Mouse (Mus musculus): ENCODE measurements around the gene Ccdc181.

- no peak for TF ChIP-seq CTCF (conservative IDR thresholded peaks at IDR 0.05 in 1 of 2, IDR thresholded peaks at IDR 0.05 in 1 of 2; ENCODE audit: low read depth in 2 of 2, low read length in 2 of 2)
- TF ChIP-seq HCFC1 (IDR thresholded peaks at IDR 0.05; ENCODE audit: low read depth, low read length), result no peak
- TF ChIP-seq UBTF (IDR thresholded peaks at IDR 0.05; ENCODE audit: low read depth, low read length), result no peak
- TF ChIP-seq POLR2A (IDR thresholded peaks at IDR 0.05; ENCODE audit: low read depth, low read length), result no peak
- TF ChIP-seq ZNF384 (IDR thresholded peaks at IDR 0.05; ENCODE audit: low read depth, low read length), result no peak
- no peak for TF ChIP-seq ZKSCAN1 (IDR thresholded peaks at IDR 0.05; ENCODE audit: borderline replicate concordance, low read depth, low read length)
- no peak for TF ChIP-seq SMC3 (IDR thresholded peaks at IDR 0.05; ENCODE audit: low read depth, low read length)
- no peak for TF ChIP-seq SIN3A (IDR thresholded peaks at IDR 0.05; ENCODE audit: low read length)
- TF ChIP-seq E2F4 (IDR thresholded peaks at IDR 0.05; ENCODE audit: insufficient replicate concordance, low read depth, low read length), result no peak
- TF ChIP-seq RCOR1 (conservative IDR thresholded peaks at IDR 0.05; ENCODE audit: low read depth, low read length), result no peak
- TF ChIP-seq USF2 (conservative IDR thresholded peaks at IDR 0.05; ENCODE audit: low read depth, low read length), result no peak
- no peak for TF ChIP-seq USF1 (IDR thresholded peaks at IDR 0.05; ENCODE audit: low read depth, low read length)
- TF ChIP-seq POLR2AphosphoS2 (IDR thresholded peaks at IDR 0.05; ENCODE audit: low read depth, low read length), result no peak
- TF ChIP-seq NRF1 (IDR thresholded peaks at IDR 0.05; ENCODE audit: low read depth, low read length), result no peak
Observed at GRCm38 (mm10) chr1:164319542-164320140, 44.3 kb downstream of the Ccdc181 start.

Data from CH12.LX (cell line).